Mouse (Mus musculus) stomach, postnatal 0 days (tissue): ENCODE measurements around the gene Tmem191c. TPM values are rescaled to one million over a fixed set of nuclear protein-coding genes. Genes with fewer than 3 reads are reported as not detected.

ENCODE experiments used
- ATAC-seq: fragments of 200-750 bp; cut with Nextera tagmentation; 2 replicates; pipeline ENCODE4 v1.8.0; 2017; ENCODE audit not compliant: low FRiP score, low TSS enrichment
- DNase-seq: peaks from one replicate; pipeline ENCODE4 v3.0.0-alpha.2; 2016; ENCODE audit warnings: low spot score
- H3K27ac ChIP-seq: fragments of 300-500 bp; sonication (generic); replicated peaks from 2 replicates; pipeline ENCODE4 v1.5.1; 2014; ENCODE audit warnings: mild to moderate bottlenecking, control low read depth
- H3K27me3 ChIP-seq: fragments of 300-500 bp; sonication (generic); 2 replicates; pipeline ENCODE4 v1.6.1; 2014; ENCODE audit warnings: low read length; ENCODE audit not compliant: control insufficient read depth, insufficient read depth
- H3K36me3 ChIP-seq: fragments of 300-500 bp; sonication (generic); 2 replicates; pipeline ENCODE4 v1.6.1; 2014; ENCODE audit warnings: low read length, mixed read lengths; ENCODE audit not compliant: control insufficient read depth, insufficient read depth
- H3K4me1 ChIP-seq: fragments of 300-500 bp; sonication (generic); replicated peaks from 2 replicates; pipeline ENCODE4 v1.6.1; 2014; ENCODE audit warnings: antibody characterized with exemption; ENCODE audit not compliant: control insufficient read depth, insufficient read depth
- H3K4me2 ChIP-seq: fragments of 300-500 bp; sonication (generic); replicated peaks from 2 replicates; pipeline ENCODE4 v1.6.1; 2014; ENCODE audit warnings: low read depth, mild to moderate bottlenecking, control low read depth, moderate library complexity
- H3K4me3 ChIP-seq: fragments of 300-500 bp; sonication (generic); 2 replicates; pipeline ENCODE4 v1.5.1; 2014; ENCODE audit warnings: low read depth, low read length, control low read depth
- H3K9ac ChIP-seq: fragments of 300-500 bp; sonication (generic); 2 replicates; pipeline ENCODE4 v1.6.1; 2014; ENCODE audit warnings: mild to moderate bottlenecking, low read length, control low read depth, mixed read lengths
- H3K9me3 ChIP-seq: fragments of 300-500 bp; sonication (generic); 2 replicates; pipeline ENCODE4 v1.6.1; 2016; ENCODE audit warnings: low read length; ENCODE audit not compliant: control insufficient read depth
- CTCF ChIP-seq: IDR thresholded peaks from 2 replicates; pipeline ENCODE4 v1.5.1; 2016; ENCODE audit warnings: antibody characterized with exemption, low read depth, mild to moderate bottlenecking, moderate library complexity
- EP300 ChIP-seq: optimal IDR thresholded peaks from 2 replicates; pipeline ENCODE3; 2016; ENCODE audit warnings: antibody characterized with exemption
- WGBS: fragments of 180-500 bp; shearing (Covaris S2); extraction: QIAGEN DNeasy Blood & Tissue Kit; methylation state at CpG from one replicate; pipeline ENCODE4 v1.1.7; 2014; 5-methylcytosine and 5-hydroxymethylcytosine counted together
- polyA plus RNA-seq: library from polyadenylated mRNA; unstranded; fragments of >200 nt; fragmentation: Nextera tagmentation; extraction: Ambion mirVana; gene quantifications from 2 replicates; pipeline ENCODE4 v1.2.1, GENCODE M21; 2015

The Tmem191c gene
- polyA plus RNA-seq, 1 experiment from 2014 or later: 8.8 TPM

DNA sequence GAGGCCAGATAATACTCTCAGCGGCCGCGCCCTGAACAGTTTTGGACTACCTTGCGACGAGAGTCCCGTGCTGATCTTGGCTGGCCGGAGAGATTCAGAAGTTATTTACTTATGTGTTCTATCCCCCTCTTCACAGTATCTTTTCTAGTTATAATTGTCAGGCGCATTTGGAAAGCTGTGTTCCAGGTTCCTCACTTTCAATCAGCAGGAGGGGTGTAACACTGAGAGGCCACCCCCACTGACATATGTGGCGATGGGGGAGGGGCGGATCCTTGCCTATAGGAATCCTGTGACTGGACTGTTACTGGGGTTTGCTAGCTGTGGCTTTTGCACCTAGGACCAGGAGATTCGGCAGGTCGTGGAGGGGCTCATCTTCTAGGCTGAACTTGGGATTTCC, 41.4 kb upstream of the Tmem191c start:
- ATAC-seq (0 out of 2 replicates have a peak, but pooled peaks have one; percentile 3), DNase-seq (peak; percentile 73)
- TF ChIP-seq CTCF: no peak
- no peak for TF ChIP-seq EP300
- 2% methylated on average over 12 of the region's 12 CpGs for WGBS
- H3K27me3 ChIP-seq: no peaks in the 10 kb centered on the region
- peak overlapping the region; percentile 97 for H3K9ac ChIP-seq
- peak overlapping the region; percentile 98 for H3K4me2 ChIP-seq
- no peaks in the 10 kb centered on the region for H3K36me3 ChIP-seq
- peak overlapping the region; percentile 97 for H3K27ac ChIP-seq
- H3K4me3 ChIP-seq: peak overlapping the region; percentile 97
- H3K9me3 ChIP-seq: no peaks in the 10 kb centered on the region
- peaks cover 14% of the 10 kb centered on the region for H3K4me1 ChIP-seq

DNA sequence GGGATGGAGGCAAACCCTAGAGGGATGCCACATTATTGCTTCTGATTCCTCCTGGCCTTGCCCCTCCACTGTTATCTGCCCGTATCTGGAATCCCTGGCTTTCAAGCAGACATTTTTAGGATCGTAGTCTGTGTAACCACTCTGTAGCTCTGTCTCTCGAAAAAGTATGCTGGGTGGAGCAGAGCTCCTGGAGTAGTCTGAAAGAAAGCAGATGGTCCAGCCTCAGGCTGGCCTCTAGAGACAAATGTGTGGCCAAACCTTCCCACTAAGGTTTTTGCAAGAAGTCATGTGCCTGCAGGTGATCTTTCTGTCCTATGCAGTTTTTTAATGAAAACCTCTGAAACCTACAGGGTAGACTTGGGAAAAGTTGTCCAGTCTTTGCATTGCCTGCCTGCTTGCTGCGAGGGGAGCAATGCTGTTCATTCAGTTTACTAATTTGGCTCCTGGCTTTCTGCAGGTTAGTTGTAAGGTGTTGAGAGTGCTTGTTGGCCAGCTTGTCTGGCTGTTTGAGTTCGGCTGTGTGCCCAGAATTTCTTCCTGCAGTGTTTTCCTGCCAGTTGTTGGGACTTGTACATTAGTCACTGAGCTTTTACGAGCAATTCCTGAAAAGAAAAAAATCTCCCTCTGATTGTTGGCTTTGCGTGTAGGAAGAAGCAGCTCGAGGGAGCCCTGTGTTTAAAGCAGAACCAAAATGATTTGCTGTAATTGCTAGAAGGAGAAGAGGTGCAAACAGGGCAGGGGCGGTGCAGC, 40.8 kb upstream of the Tmem191c start:
- peak overlapping the region; percentile 98 for H3K4me2 ChIP-seq
- peak; percentile 26 for TF ChIP-seq EP300
- TF ChIP-seq CTCF: no peak
- ATAC-seq (no peak), DNase-seq (peak; percentile 48)
- no peaks in the 10 kb centered on the region for H3K36me3 ChIP-seq
- H3K9ac ChIP-seq: peak overlapping the region; percentile 97
- H3K4me1 ChIP-seq: peaks cover 14% of the 10 kb centered on the region
- 13% methylated on average over 9 of the region's 9 CpGs for WGBS
- H3K27ac ChIP-seq: peak overlapping the region; percentile 97
- H3K9me3 ChIP-seq: no peaks in the 10 kb centered on the region
- no peaks in the 10 kb centered on the region for H3K27me3 ChIP-seq
- H3K4me3 ChIP-seq: peak overlapping the region; percentile 97

DNA sequence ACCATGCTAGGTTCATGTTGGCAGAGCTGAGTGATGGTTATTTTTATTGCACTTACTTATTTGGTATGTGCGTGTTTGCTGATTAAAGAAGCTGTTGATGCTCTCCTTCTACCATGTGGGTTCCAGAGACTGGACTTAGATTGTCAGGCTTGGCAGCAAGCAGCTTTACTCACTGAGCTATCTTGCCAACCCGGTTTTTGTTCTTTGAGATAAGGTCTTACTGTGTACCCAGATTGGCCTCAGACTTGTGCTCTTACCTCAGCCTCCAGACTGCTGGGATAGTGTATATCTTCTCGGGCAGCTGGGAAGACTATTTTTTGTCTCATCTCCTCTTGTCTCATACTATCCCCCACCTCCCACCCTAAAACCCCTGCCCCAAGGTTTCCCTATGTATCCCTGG, 38.2 kb upstream of the Tmem191c start:
- Histone ChIP-seq H3K36me3 (no peaks in the 10 kb centered on the region), H3K9ac (no peak overlapping the region), H3K4me3 (no peak overlapping the region), H3K9me3 (no peaks in the 10 kb centered on the region), H3K27ac (no peak overlapping the region), H3K4me2 (no peak overlapping the region), H3K27me3 (no peaks in the 10 kb centered on the region), H3K4me1 (peaks cover 14% of the 10 kb centered on the region)
- peak; percentile 46 for DNase-seq
- ATAC-seq: no peak
- TF ChIP-seq EP300 (no peak), CTCF (no peak)
- 69% methylated on average over 3 of the region's 3 CpGs for WGBS

DNA sequence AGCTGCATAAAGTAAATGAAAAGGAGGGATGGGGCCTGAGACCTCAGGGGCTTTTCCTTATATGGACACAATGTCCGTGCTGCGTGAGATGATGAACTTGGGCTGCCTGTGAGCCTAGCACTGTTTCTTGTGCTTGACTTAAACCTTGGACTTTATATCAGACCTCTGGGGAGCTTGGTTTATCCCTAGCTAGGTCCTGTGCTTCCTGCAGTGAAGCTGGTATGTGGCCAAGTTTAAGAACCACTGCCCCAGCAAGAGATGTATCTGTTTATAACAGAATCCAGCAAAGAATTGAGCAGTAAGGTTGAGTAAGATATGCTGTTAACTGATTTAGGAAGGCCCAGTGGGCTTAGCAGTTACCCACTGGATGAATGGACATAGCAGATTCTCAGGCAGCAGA, 36.5 kb upstream of the Tmem191c start:
- DNase-seq (no peak), ATAC-seq (no peak)
- Histone ChIP-seq H3K4me2 (no peak overlapping the region), H3K36me3 (no peaks in the 10 kb centered on the region), H3K9ac (no peak overlapping the region), H3K27ac (no peak overlapping the region), H3K4me3 (no peak overlapping the region), H3K9me3 (no peaks in the 10 kb centered on the region), H3K27me3 (no peaks in the 10 kb centered on the region), H3K4me1 (peaks cover 14% of the 10 kb centered on the region)
- TF ChIP-seq CTCF (no peak), EP300 (no peak)
- WGBS: 48% methylated on average over 2 of the region's 2 CpGs

DNA sequence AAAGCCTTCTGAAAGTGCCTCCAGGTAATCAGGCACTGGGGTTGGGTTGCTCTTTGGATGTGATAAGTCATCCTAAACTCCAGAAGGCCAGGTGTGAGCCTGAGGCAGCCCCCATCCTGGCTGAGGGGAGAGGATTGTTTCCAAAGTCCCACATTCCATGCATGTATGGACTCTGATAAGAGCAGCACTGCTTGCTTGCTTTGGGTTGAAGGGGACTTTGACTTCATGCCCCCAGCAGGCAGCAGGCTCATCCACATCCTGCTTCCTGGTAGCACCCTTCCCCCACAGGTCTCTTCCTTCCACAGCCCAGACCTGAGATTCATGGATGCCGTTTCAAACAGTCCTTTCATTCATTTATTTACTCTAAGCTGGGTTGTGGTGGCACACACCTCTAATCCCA, 32.1 kb upstream of the Tmem191c start:
- H3K27me3 ChIP-seq: no peaks in the 10 kb centered on the region
- no peak overlapping the region for H3K9ac ChIP-seq
- H3K9me3 ChIP-seq: no peaks in the 10 kb centered on the region
- 12% methylated on average over 1 of the region's 1 CpGs for WGBS
- no peak overlapping the region for H3K4me3 ChIP-seq
- no peak overlapping the region for H3K27ac ChIP-seq
- H3K36me3 ChIP-seq: no peaks in the 10 kb centered on the region
- TF ChIP-seq EP300 (no peak), CTCF (no peak)
- no peaks in the 10 kb centered on the region; the same call in 1 of the 2 replicates for H3K4me1 ChIP-seq
- H3K4me2 ChIP-seq: no peak overlapping the region
- DNase-seq: no peak
- peak; percentile 52 for ATAC-seq

DNA sequence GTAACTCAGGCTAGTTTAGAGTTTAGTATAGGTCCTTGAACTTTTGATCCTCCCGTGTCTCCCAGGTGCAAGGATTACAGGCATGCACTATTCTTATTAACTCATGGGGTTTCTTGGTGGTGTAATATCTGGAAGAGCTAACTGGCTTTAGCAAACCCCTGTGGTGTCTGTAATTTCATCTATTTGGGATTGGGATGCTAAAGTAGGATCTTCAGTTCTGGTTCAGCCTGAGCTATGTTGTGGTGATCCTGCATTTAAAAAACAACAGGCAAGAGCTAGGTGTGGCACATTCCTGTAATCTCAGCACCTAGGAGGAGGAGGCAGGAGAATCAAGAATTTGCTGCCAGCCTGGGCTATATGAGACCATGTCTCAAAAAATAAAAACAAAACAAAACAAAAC, 30.9 kb upstream of the Tmem191c start:
- no peaks in the 10 kb centered on the region for H3K9me3 ChIP-seq
- TF ChIP-seq EP300 (no peak), CTCF (no peak)
- no peak overlapping the region for H3K27ac ChIP-seq
- no peak overlapping the region for H3K9ac ChIP-seq
- no peaks in the 10 kb centered on the region; the same call in 1 of the 2 replicates for H3K4me1 ChIP-seq
- no peak overlapping the region for H3K4me2 ChIP-seq
- WGBS: 70% methylated on average over 1 of the region's 1 CpGs
- H3K27me3 ChIP-seq: no peaks in the 10 kb centered on the region
- H3K4me3 ChIP-seq: no peak overlapping the region
- no peak for DNase-seq
- ATAC-seq: no peak
- no peaks in the 10 kb centered on the region for H3K36me3 ChIP-seq
